Mouse (Mus musculus) stomach, embryonic 15.5 days (tissue): ENCODE results near the gene Hook1. TPM values are rescaled to one million over a fixed set of nuclear protein-coding genes. Genes with fewer than 3 reads are reported as not detected.
"Not testable (repeated sequence)": the region's sequence is repeated elsewhere in the genome, so short reads cannot be mapped to it uniquely, and the experiment has no call there.

ENCODE experiments used
- ATAC-seq: fragments of 200-750 bp; cut with Nextera tagmentation; 2 replicates; pipeline ENCODE4 v1.8.0; 2017; ENCODE audit warnings: low read depth, moderate number of reproducible peaks, moderate TSS enrichment; ENCODE audit not compliant: insufficient read depth, low FRiP score
- H3K27ac ChIP-seq: fragments of 300-500 bp; sonication (generic); 2 replicates; pipeline ENCODE4 v1.5.1; 2015; ENCODE audit warnings: mild to moderate bottlenecking, inconsistent platforms
- H3K27me3 ChIP-seq: fragments of 300-500 bp; sonication (generic); replicated peaks from 2 replicates; pipeline ENCODE4 v1.6.1; 2015; ENCODE audit warnings: inconsistent platforms
- H3K36me3 ChIP-seq: fragments of 300-500 bp; sonication (generic); 2 replicates; pipeline ENCODE4 v1.6.1; 2015; ENCODE audit warnings: inconsistent platforms
- H3K4me1 ChIP-seq: fragments of 300-500 bp; sonication (generic); 2 replicates; pipeline ENCODE4 v1.6.1; 2015; ENCODE audit warnings: inconsistent platforms
- H3K4me2 ChIP-seq: fragments of 300-500 bp; sonication (generic); 2 replicates; pipeline ENCODE4 v1.6.1; 2015; ENCODE audit warnings: mild to moderate bottlenecking, inconsistent platforms
- H3K4me3 ChIP-seq: fragments of 300-500 bp; sonication (generic); replicated peaks from 2 replicates; pipeline ENCODE4 v1.5.1; 2015; ENCODE audit warnings: inconsistent platforms
- H3K9ac ChIP-seq: fragments of 300-500 bp; sonication (generic); 2 replicates; pipeline ENCODE4 v1.6.1; 2015; ENCODE audit warnings: inconsistent platforms
- H3K9me3 ChIP-seq: fragments of 300-500 bp; sonication (generic); 2 replicates; pipeline ENCODE4 v1.6.1; 2016; ENCODE audit warnings: inconsistent platforms
- WGBS: fragments of 180-500 bp; shearing (Covaris S2); methylation state at CpG from one replicate; pipeline ENCODE4 v1.1.7; 2015; 5-methylcytosine and 5-hydroxymethylcytosine counted together
- polyA plus RNA-seq: library from polyadenylated mRNA; unstranded; fragments of >200 nt; fragmentation: Nextera tagmentation; extraction: Ambion mirVana; gene quantifications from 2 replicates; pipeline ENCODE4 v1.2.1, GENCODE M21; 2015

Hook1 gene
- polyA plus RNA-seq, 1 experiment from 2014 or later, result 24.7 TPM

DNA sequence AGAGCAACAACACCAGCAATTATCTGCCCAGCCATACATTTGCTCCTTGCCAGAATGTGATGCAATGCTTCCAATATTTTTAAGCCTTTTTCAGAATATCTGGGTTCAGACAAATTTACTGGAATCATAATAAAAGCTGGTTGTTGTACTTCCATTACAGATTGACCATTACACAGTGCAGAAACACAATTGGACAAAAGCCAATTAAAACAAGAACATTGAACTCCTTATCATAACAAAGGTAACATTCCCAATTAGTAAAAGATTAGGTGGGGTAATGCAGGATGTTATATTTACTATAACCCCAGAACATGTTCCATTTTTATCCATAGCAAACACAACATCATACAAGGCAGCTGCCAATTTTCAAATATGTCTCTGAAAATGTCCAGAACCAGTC lies 13.7 kb upstream of the Hook1 start:
- Histone ChIP-seq H3K4me3 (no peak overlapping the region), H3K27me3 (no peaks in the 10 kb centered on the region), H3K36me3 (no peaks in the 10 kb centered on the region), H3K27ac (no peak overlapping the region), H3K9me3 (no peaks in the 10 kb centered on the region), H3K9ac (no peak overlapping the region), H3K4me1 (no peaks in the 10 kb centered on the region), H3K4me2 (no peak overlapping the region)
- no peak for ATAC-seq

DNA sequence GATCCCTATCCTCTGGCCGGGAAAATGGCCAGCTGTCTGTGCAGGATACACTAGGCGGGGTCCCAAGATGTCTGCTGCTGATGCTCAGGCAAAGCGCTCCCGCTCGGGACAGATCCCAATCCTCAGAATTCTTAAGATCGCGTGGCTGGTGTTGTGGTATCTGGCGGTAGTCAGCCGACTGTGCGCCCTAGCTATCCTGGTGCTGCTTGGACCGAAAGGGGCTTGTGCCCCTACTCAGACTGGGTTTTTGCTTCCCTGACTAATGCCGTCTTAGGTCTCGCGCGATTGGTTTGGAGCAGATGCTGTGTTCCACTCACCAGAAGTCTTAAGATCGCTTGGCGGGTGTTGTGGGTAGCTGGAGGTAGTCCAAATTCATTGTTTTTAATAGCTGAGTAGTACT lies 15.2 kb downstream of the Hook1 start:
- H3K4me1 ChIP-seq, H3K27ac ChIP-seq, H3K9me3 ChIP-seq, H3K36me3 ChIP-seq, H3K9ac ChIP-seq, H3K4me3 ChIP-seq, H3K27me3 ChIP-seq, H3K4me2 ChIP-seq, ATAC-seq: not testable (repeated sequence)
- 91% methylated on average over 17 of the region's 17 CpGs for WGBS

DNA sequence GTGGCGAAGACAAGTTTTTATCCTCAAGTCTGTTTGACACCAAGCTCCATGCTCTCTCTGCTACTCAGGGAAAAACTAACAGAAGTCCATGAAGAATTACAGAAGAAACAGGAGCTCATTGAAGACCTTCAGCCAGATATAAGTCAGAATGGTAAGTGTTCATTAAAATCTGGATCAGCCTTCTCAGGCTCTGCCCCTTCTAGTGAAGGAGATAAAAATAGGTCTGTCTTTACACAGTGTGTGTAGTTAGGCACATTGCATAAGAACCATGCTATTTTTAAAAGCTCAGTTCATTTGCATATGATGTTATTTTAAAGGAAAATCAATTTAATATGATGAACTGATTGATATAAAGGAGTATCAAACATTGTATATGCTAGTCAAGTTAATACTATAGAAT lies 49.8 kb downstream of the Hook1 start:
- no peak overlapping the region for H3K4me2 ChIP-seq
- no peak for ATAC-seq
- no peak overlapping the region for H3K9ac ChIP-seq
- no peak overlapping the region for H3K27ac ChIP-seq
- H3K4me3 ChIP-seq, result no peak overlapping the region
- 92% methylated on average over 1 of the region's 1 CpGs for WGBS
- no peaks in the 10 kb centered on the region for H3K9me3 ChIP-seq
- H3K27me3 ChIP-seq, result no peaks in the 10 kb centered on the region
- H3K36me3 ChIP-seq, result no peaks in the 10 kb centered on the region
- no peaks in the 10 kb centered on the region for H3K4me1 ChIP-seq

DNA sequence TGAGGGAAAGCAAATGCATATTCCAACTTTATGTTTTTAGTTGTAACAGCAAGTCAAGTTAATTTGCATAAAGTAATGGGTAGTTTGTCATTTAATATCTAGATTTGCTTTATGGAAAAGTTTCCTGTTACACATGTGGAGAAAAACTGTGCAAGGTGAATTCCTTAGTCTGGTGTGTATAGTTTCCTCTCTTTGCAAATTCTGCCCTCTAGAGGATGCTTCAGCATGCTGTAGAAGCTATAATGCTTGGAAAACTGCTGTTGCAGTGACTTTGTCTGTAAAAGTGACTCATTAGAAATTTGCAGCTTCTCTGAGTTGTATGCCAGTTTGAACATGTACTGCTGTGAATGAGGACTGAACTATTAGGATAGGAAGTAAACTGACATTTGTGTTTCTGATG lies 55.8 kb downstream of the Hook1 start:
- H3K36me3 ChIP-seq, result no peaks in the 10 kb centered on the region
- no peaks in the 10 kb centered on the region for H3K27me3 ChIP-seq
- no peak overlapping the region for H3K4me3 ChIP-seq
- no peak overlapping the region for H3K27ac ChIP-seq
- H3K9me3 ChIP-seq, result no peaks in the 10 kb centered on the region
- no peak overlapping the region for H3K4me2 ChIP-seq
- no peaks in the 10 kb centered on the region for H3K4me1 ChIP-seq
- no peak overlapping the region for H3K9ac ChIP-seq
- ATAC-seq, result no peak

DNA sequence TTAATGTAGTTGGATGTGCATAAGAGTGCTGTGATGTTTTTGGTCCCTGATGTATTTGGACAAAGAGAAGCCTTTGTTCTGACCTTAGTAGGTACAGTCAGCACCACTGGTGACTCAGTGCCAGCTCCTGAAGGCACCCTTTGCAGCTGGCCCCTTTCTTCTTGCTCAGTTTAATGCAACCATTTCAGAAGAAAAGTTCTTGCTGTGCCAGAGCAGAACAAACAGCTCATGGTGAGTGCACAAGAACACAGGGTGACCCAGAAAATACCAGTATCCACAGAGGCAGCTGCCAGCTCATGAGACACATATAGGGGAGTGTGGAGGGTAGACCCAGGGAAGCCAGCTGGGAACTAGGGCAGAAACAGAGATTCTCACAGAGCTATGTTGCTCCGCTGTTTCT lies 61.4 kb downstream of the Hook1 start:
- Histone ChIP-seq H3K27me3 (no peaks in the 10 kb centered on the region), H3K4me1 (no peaks in the 10 kb centered on the region), H3K4me2 (no peak overlapping the region), H3K9me3 (no peaks in the 10 kb centered on the region), H3K9ac (no peak overlapping the region), H3K36me3 (no peaks in the 10 kb centered on the region), H3K4me3 (no peak overlapping the region), H3K27ac (no peak overlapping the region)
- ATAC-seq, result no peak; the same call in 1 of the 2 replicates
- 90% methylated on average over 1 of the region's 1 CpGs for WGBS

DNA sequence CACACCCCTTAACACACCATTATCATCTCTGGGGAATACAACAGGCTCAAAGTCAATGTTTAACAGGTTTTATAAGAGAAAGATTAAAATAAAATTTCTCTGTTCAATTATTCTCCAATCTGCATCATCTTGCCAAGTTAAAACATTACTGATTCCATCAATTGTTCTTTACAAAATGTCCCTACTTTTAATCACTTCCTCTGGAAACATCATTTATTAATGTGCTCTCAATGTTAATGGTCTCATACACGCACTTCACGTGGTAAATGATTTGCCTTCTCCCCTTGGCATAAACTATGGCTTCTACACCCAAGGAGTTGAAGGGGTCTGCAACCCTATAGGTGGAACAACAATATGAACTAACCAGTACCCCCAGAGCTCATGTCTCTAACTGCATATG lies 93.1 kb downstream of the Hook1 start:
- 86% methylated on average over 2 of the region's 2 CpGs for WGBS
- Histone ChIP-seq H3K36me3 (no peaks in the 10 kb centered on the region), H3K9ac (no peak overlapping the region), H3K9me3 (no peaks in the 10 kb centered on the region), H3K4me3 (no peak overlapping the region), H3K4me1 (no peaks in the 10 kb centered on the region), H3K27me3 (no peaks in the 10 kb centered on the region), H3K4me2 (no peak overlapping the region), H3K27ac (no peak overlapping the region)
- ATAC-seq, result no peak

DNA sequence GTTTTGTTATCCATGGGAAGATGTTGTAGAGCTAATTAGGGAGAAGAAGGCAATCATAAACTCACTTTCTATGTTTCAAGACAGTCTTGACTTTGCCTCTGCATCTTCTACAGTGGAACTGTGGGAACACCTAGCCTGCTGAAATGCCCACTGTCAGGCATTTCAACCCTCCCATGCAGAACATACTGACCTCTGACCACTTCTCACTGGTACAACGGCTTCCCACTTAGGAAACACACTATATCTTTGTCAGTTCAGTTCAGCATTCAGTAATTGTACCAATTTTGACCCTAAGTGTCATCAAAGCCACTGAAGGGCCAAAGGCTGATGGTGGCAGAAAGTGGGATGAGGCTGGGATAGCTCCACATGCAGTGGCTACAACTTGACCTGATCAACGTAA lies 95.0 kb downstream of the Hook1 start:
- Histone ChIP-seq H3K36me3 (no peaks in the 10 kb centered on the region), H3K4me1 (no peaks in the 10 kb centered on the region), H3K9ac (no peak overlapping the region), H3K27ac (no peak overlapping the region), H3K9me3 (no peaks in the 10 kb centered on the region), H3K4me2 (no peak overlapping the region), H3K27me3 (no peaks in the 10 kb centered on the region), H3K4me3 (no peak overlapping the region)
- ATAC-seq, result no peak
- WGBS, result 69% methylated on average over 2 of the region's 2 CpGs

Other genes starting within 250 kb of the Hook1 start
- not detected in 2 replicates for gene Cyp2j13, start 110.3 kb downstream of the Hook1 start, polyA plus RNA-seq
- gene Cyp2j12, start 173.9 kb downstream of the Hook1 start, polyA plus RNA-seq, result not detected in 2 replicates